Mouse (Mus musculus) heart, postnatal 0 days (tissue): ENCODE data around the gene Tspan15. TPM values are rescaled to one million over a fixed set of nuclear protein-coding genes. Genes with fewer than 3 reads are reported as not detected.

Experiments
- ATAC-seq: fragments of 200-750 bp; cut with Nextera tagmentation; 2 replicates; pipeline ENCODE4 v1.8.0; 2017; ENCODE audit warnings: low read depth, moderate number of reproducible peaks, moderate library complexity; ENCODE audit not compliant: insufficient read depth
- DNase-seq: peaks from one replicate; pipeline ENCODE4 v3.0.0-alpha.2; 2016; ENCODE audit warnings: low spot score
- H3K27ac ChIP-seq: fragments of 300-500 bp; sonication (generic); 2 replicates; pipeline ENCODE4 v1.5.1; 2014; ENCODE audit warnings: low read depth, mild to moderate bottlenecking
- H3K27me3 ChIP-seq: fragments of 300-500 bp; sonication (generic); 2 replicates; pipeline ENCODE4 v1.6.1; 2014; ENCODE audit warnings: low read length, mixed read lengths; ENCODE audit not compliant: control insufficient read depth, insufficient read depth
- H3K36me3 ChIP-seq: fragments of 300-500 bp; sonication (generic); replicated peaks from 2 replicates; pipeline ENCODE4 v1.6.1; 2014; ENCODE audit warnings: low read length, mixed read lengths; ENCODE audit not compliant: control insufficient read depth, insufficient read depth
- H3K4me1 ChIP-seq: fragments of 300-500 bp; sonication (generic); 2 replicates; pipeline ENCODE4 v1.6.1; 2014; ENCODE audit warnings: antibody characterized with exemption; ENCODE audit not compliant: control insufficient read depth, insufficient read depth
- H3K4me2 ChIP-seq: fragments of 300-500 bp; sonication (generic); 2 replicates; pipeline ENCODE4 v1.6.1; 2014; ENCODE audit warnings: low read depth, mild to moderate bottlenecking, low read length, moderate library complexity
- H3K4me3 ChIP-seq: fragments of 300-500 bp; sonication (generic); 2 replicates; pipeline ENCODE4 v1.5.1; 2014; ENCODE audit warnings: low read depth, low read length
- H3K9ac ChIP-seq: fragments of 300-500 bp; sonication (generic); replicated peaks from 2 replicates; pipeline ENCODE4 v1.6.1; 2014; ENCODE audit warnings: low read depth, low read length, mixed read lengths
- H3K9me3 ChIP-seq: fragments of 300-500 bp; sonication (generic); replicated peaks from 2 replicates; pipeline ENCODE4 v1.6.1; 2016; ENCODE audit warnings: low read length; ENCODE audit not compliant: control insufficient read depth
- CTCF ChIP-seq: IDR thresholded peaks from 2 replicates; pipeline ENCODE4 v1.5.1; 2016; ENCODE audit warnings: antibody characterized with exemption, control low read depth, low read depth
- EP300 ChIP-seq: IDR thresholded peaks from 2 replicates; pipeline ENCODE4 v1.6.1; 2016; ENCODE audit warnings: antibody characterized with exemption, low read depth
- WGBS: fragments of 180-500 bp; shearing (Covaris S2); extraction: QIAGEN DNeasy Blood & Tissue Kit; methylation state at CpG from one replicate; pipeline ENCODE4 v1.1.7; 2014; 5-methylcytosine and 5-hydroxymethylcytosine counted together
- polyA plus RNA-seq: library from polyadenylated mRNA; unstranded; fragments of >200 nt; fragmentation: Nextera tagmentation; extraction: Ambion mirVana; gene quantifications from 2 replicates; pipeline ENCODE4 v1.2.1, GENCODE M21; 2015
- total RNA-seq: library from RNA; depleted of rRNA; stranded (reverse); fragments of >200 nt; gene quantifications from 2 replicates; pipeline ENCODE4 v1.2.3, GENCODE M21; 2014; ENCODE audit warnings: low replicate concordance

Gene Tspan15
- total and polyA plus RNA-seq, 2 experiments from 2014 or later, result 6.7 to 26.0 TPM

DNA sequence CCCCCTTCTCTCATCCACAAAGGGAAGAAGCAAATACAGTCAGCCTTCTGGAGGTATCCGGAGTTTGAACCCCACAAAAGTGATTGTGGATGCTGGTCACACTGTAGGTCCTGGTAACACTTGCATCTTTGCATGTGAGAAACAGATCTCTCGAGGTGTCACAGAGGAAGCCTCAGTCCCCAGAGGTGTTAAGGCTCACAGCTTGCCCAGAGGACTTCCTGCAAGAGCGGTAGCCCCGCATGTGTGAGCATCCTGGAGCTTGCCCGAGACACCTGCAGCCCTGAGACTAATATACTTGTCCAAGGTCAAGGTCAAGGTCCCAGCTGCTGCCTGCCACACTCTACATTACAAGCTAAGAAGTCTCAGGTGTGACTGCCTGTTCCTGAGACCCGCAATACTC, 36.1 kb downstream of the Tspan15 start:
- no peak overlapping the region for H3K4me3 ChIP-seq
- no peak overlapping the region for H3K9ac ChIP-seq
- H3K27ac ChIP-seq, result no peak overlapping the region
- no peaks in the 10 kb centered on the region for H3K36me3 ChIP-seq
- ATAC-seq, result no peak
- no peaks in the 10 kb centered on the region for H3K9me3 ChIP-seq
- WGBS, result 62% methylated on average over 6 of the region's 6 CpGs
- no peaks in the 10 kb centered on the region for H3K4me1 ChIP-seq
- DNase-seq, result no peak
- no peak overlapping the region for H3K4me2 ChIP-seq
- H3K27me3 ChIP-seq, result no peaks in the 10 kb centered on the region
- TF ChIP-seq EP300 (no peak), CTCF (no peak)

DNA sequence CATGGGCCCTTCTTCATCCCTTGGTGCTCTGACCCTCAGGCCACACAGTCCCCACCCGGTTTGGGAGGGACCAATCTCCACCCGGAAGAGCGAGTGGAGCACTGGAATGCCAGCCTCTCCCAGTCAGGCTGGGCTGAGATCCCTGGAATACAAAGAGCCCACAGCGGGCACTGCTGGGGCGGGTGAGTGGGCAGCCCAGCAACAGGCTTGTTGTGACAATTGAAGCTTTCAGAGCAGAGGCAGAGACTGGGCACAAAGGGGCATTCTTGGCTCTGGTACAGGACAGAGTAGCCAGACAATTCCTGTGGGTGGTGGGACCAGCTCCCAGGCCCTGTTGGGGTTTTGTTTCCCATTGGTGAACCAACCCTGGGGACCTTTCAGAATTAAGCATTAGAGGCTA, 36.6 kb downstream of the Tspan15 start:
- Histone ChIP-seq H3K27me3 (no peaks in the 10 kb centered on the region), H3K4me2 (no peak overlapping the region), H3K36me3 (no peaks in the 10 kb centered on the region), H3K4me1 (no peaks in the 10 kb centered on the region), H3K9me3 (no peaks in the 10 kb centered on the region), H3K27ac (no peak overlapping the region), H3K9ac (no peak overlapping the region), H3K4me3 (no peak overlapping the region)
- DNase-seq (no peak), ATAC-seq (no peak)
- no peak for TF ChIP-seq EP300
- no peak for TF ChIP-seq CTCF
- WGBS, result 75% methylated on average over 5 of the region's 5 CpGs

DNA sequence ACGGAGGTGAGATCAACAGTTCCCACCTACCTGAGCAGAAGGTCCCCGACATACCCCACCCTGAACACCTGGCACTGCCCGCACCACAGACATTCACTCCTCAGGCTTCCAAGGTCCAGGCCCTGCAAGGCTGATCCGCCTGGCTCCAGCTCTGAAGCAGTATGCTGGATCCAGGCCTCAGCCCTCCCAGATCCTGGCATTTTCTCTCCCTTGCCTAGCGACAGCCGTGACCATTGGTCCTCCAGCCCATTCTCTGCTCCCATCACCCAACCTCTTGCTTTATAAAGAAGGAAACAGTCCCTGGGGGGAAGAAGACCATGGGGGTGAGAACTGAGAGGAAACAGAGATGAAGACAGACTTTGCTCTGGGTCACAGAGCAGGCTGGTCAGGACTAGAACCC, 37.0 kb downstream of the Tspan15 start:
- WGBS, result 82% methylated on average over 6 of the region's 6 CpGs
- H3K9ac ChIP-seq, result no peak overlapping the region
- TF ChIP-seq EP300 (no peak), CTCF (no peak)
- no peaks in the 10 kb centered on the region for H3K9me3 ChIP-seq
- no peaks in the 10 kb centered on the region for H3K27me3 ChIP-seq
- H3K36me3 ChIP-seq, result no peaks in the 10 kb centered on the region
- ATAC-seq (no peak), DNase-seq (no peak)
- H3K4me1 ChIP-seq, result no peaks in the 10 kb centered on the region
- H3K27ac ChIP-seq, result no peak overlapping the region
- no peak overlapping the region for H3K4me3 ChIP-seq
- no peak overlapping the region for H3K4me2 ChIP-seq

DNA sequence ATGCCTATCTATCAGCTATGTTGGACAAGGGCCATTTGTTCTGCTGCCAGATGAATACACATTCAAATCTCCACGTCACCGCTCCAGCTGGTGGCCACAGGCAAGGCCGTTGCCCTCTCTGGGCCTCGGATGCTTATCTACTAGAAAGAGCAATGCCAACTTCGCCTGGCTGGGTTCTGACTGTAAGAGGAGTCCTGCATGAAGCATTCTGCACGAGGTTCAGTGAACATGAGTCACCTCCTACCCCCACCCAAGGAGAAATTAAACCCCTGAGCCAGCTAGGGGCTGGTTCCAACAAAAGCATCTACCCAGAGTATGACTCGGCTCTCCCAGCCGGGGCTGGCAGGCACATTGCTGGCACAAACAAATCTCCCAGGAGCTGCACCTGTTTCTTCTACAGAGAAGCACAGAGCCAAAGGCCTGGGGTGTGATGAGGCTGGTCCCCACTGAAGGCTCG, 38.3 kb downstream of the Tspan15 start:
- no peak for DNase-seq
- Histone ChIP-seq H3K27ac (no peak overlapping the region), H3K27me3 (no peaks in the 10 kb centered on the region), H3K4me1 (no peaks in the 10 kb centered on the region), H3K9me3 (no peaks in the 10 kb centered on the region), H3K9ac (peak overlapping the region; percentile 6; the same call in 1 of the 2 replicates), H3K4me3 (no peak overlapping the region), H3K36me3 (no peaks in the 10 kb centered on the region), H3K4me2 (no peak overlapping the region)
- 39% methylated on average over 9 of the region's 9 CpGs for WGBS
- TF ChIP-seq CTCF (no peak), EP300 (no peak)
- ATAC-seq, result no peak

DNA sequence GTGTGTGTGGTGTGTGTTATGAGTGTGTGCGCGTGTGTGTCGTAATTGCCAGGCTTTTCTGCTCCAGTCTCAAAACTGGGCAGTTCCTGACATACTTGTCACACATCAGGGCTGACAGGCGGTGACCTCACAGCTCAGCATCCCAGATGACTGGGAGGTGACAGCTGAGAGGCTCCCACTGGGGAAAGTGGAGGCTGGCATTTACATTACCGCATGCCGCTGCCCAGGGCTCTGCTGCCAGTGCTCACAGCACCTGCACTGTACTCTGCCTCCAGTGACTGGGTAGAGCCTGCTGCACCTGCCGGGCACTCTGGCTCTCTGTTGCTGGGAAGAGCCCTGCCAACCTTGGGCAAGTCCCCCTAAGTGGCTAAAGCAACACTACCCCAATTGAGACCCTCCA, 40.2 kb downstream of the Tspan15 start:
- WGBS, result 90% methylated on average over 7 of the region's 7 CpGs
- Histone ChIP-seq H3K36me3 (no peaks in the 10 kb centered on the region), H3K27ac (no peak overlapping the region), H3K4me3 (no peak overlapping the region), H3K27me3 (0 out of 2 replicates have a peak, but pooled peaks cover 7% of the 10 kb centered on the region), H3K9ac (no peak overlapping the region), H3K4me2 (no peak overlapping the region), H3K4me1 (no peaks in the 10 kb centered on the region), H3K9me3 (no peaks in the 10 kb centered on the region)
- TF ChIP-seq CTCF (no peak), EP300 (no peak)
- DNase-seq (no peak), ATAC-seq (no peak)

DNA sequence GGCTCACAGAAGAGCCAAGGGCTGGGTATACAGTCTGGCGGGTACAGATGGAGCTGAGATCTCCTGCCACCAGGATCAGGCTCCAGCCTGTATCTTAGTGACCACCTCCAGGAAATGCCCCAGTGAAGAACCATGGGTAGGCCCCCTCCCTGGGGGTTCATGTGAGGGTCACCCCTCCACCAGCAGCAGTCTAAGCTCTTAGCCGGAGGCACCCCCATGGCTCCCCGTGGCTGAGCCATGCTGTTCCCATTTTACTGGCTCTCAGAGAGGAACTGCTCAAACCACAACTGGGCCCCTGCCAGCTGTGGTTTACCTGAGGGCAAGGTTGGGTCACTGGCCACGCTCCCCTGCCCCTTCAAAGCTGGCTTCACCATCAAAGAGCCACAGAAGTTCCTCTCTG, 41.1 kb downstream of the Tspan15 start:
- Histone ChIP-seq H3K9ac (no peak overlapping the region), H3K9me3 (no peaks in the 10 kb centered on the region), H3K4me1 (no peaks in the 10 kb centered on the region), H3K27ac (no peak overlapping the region), H3K27me3 (peaks cover 11% of the 10 kb centered on the region; the same call in 1 of the 2 replicates), H3K36me3 (no peaks in the 10 kb centered on the region), H3K4me2 (no peak overlapping the region), H3K4me3 (no peak overlapping the region)
- WGBS, result 69% methylated on average over 4 of the region's 4 CpGs
- no peak for TF ChIP-seq CTCF
- no peak for TF ChIP-seq EP300
- ATAC-seq, result no peak
- no peak for DNase-seq
